Mouse (Mus musculus) liver, embryonic 14.5 days (tissue): ENCODE data around the gene Gpr88.

Experiments
- CTCF ChIP-seq: IDR thresholded peaks from 2 replicates; pipeline ENCODE4 v1.5.1; 2016; ENCODE audit warnings: antibody characterized with exemption, low read depth, control low read depth
- EP300 ChIP-seq: IDR thresholded peaks from 2 replicates; pipeline ENCODE4 v1.6.1; 2016; ENCODE audit warnings: antibody characterized with exemption, low read depth

DNA sequence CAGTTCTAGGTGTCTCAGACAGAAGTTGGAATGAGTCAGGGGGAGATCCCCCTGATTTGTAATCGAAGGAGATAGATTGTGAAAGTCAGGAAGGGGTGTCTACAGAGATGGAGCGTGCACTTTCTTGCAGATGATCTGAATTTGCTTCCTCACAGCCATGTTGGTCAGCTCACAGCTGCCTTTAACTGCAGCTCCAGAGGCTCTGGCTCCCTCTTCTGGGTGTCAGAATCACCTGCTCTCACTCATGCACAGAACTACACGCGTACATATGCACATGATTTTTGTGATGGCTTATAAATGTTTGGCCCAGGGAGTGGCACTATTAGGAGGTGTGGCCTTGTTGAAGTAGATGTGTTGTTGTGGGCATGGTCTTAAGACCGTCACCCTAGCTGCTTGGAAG, 15.8 kb downstream of the Gpr88 start:
- peak; percentile 46 for TF ChIP-seq CTCF
- TF ChIP-seq EP300, result no peak
